Mouse (Mus musculus) kidney, embryonic 16.5 days (tissue): ENCODE measurements around the gene Adamtsl5. TPM values are rescaled to one million over a fixed set of nuclear protein-coding genes. Genes with fewer than 3 reads are reported as not detected.

Source experiments
- ATAC-seq: fragments of 200-750 bp; cut with Nextera tagmentation; 2 replicates; pipeline ENCODE4 v1.8.0; 2017; ENCODE audit warnings: moderate TSS enrichment; ENCODE audit not compliant: low FRiP score, low TSS enrichment
- H3K27ac ChIP-seq: fragments of 300-500 bp; sonication (generic); 2 replicates; pipeline ENCODE4 v1.5.1; 2014; ENCODE audit warnings: low read length
- H3K27me3 ChIP-seq: fragments of 300-500 bp; sonication (generic); 2 replicates; pipeline ENCODE4 v1.6.1; 2014; ENCODE audit warnings: low read length, control low read depth, mixed read lengths; ENCODE audit not compliant: insufficient read depth
- H3K36me3 ChIP-seq: fragments of 300-500 bp; sonication (generic); 2 replicates; pipeline ENCODE4 v1.6.1; 2014; ENCODE audit warnings: low read length, control low read depth, mixed read lengths; ENCODE audit not compliant: insufficient read depth
- H3K4me1 ChIP-seq: fragments of 300-500 bp; sonication (generic); 2 replicates; pipeline ENCODE4 v1.6.1; 2014; ENCODE audit warnings: low read length, control low read depth, mixed read lengths; ENCODE audit not compliant: insufficient read depth
- H3K4me2 ChIP-seq: fragments of 300-500 bp; sonication (generic); replicated peaks from 2 replicates; pipeline ENCODE4 v1.6.1; 2014; ENCODE audit warnings: low read depth, low read length
- H3K4me3 ChIP-seq: fragments of 300-500 bp; sonication (generic); 2 replicates; pipeline ENCODE4 v1.5.1; 2014; ENCODE audit warnings: mild to moderate bottlenecking, low read length
- H3K9ac ChIP-seq: fragments of 300-500 bp; sonication (generic); replicated peaks from 2 replicates; pipeline ENCODE4 v1.6.1; 2014; ENCODE audit warnings: low read length
- H3K9me3 ChIP-seq: fragments of 300-500 bp; sonication (generic); 2 replicates; pipeline ENCODE4 v1.6.1; 2016; ENCODE audit warnings: low read length, control low read depth
- WGBS: fragments of 180-500 bp; shearing (Covaris S2); extraction: QIAGEN DNeasy Blood & Tissue Kit; methylation state at CpG from one replicate; pipeline ENCODE4 v1.1.7; 2014; 5-methylcytosine and 5-hydroxymethylcytosine counted together
- polyA plus RNA-seq: library from polyadenylated mRNA; unstranded; fragments of >200 nt; fragmentation: Nextera tagmentation; extraction: Ambion mirVana; gene quantifications from 2 replicates; pipeline ENCODE4 v1.2.1, GENCODE M21; 2015

The Adamtsl5 gene
- polyA plus RNA-seq, 1 experiment from 2014 or later, result 4.8 TPM

DNA sequence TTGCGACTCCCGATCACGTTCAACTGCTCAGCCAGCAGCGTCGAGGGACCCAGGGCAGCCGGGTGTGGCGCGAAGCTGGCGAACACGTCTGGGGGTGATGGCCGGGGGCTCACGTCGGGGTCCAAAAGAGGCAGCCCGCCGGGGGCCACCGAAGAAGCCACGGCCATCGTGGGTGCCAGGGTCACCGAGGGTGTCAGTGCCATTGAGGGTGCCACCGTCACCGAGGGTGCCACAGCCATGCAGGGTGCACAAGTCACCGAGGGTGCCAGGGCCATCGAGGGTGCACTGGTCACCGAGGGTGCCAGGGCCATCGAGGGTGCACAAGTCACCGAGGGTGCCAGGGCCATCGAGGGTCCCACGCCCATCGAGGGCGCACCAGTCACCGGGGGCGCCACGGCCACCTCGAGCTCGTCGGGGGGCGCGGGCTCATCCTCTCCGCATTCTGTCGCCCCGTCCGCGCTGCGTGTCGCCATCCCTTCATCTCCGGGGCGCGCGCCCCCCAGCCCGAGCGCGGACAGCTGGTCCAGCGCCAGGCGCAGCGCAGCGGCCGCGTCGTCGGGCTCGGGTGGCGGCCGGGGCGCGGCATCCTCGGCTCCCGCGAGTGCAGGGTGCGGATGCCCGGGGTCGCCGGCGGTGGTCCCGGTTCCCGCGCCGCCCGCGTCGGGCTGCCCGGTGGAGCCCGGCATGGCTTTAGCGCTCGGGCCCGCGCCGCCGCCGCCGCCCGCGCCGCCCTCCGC is 38.7 kb upstream of the Adamtsl5 start:
- H3K27ac ChIP-seq, result peak overlapping the region; percentile 85
- H3K9ac ChIP-seq, result peak overlapping the region; percentile 99
- peaks cover 35% of the 10 kb centered on the region for H3K4me1 ChIP-seq
- under 1% methylated on average over 76 of the region's 94 CpGs for WGBS
- peak overlapping the region; percentile 90 for H3K4me2 ChIP-seq
- H3K27me3 ChIP-seq, result no peaks in the 10 kb centered on the region
- H3K4me3 ChIP-seq, result peak overlapping the region; percentile 79
- no peaks in the 10 kb centered on the region for H3K9me3 ChIP-seq
- ATAC-seq, result peak; percentile 1; the same call in 1 of the 2 replicates
- H3K36me3 ChIP-seq, result peaks cover 38% of the 10 kb centered on the region

DNA sequence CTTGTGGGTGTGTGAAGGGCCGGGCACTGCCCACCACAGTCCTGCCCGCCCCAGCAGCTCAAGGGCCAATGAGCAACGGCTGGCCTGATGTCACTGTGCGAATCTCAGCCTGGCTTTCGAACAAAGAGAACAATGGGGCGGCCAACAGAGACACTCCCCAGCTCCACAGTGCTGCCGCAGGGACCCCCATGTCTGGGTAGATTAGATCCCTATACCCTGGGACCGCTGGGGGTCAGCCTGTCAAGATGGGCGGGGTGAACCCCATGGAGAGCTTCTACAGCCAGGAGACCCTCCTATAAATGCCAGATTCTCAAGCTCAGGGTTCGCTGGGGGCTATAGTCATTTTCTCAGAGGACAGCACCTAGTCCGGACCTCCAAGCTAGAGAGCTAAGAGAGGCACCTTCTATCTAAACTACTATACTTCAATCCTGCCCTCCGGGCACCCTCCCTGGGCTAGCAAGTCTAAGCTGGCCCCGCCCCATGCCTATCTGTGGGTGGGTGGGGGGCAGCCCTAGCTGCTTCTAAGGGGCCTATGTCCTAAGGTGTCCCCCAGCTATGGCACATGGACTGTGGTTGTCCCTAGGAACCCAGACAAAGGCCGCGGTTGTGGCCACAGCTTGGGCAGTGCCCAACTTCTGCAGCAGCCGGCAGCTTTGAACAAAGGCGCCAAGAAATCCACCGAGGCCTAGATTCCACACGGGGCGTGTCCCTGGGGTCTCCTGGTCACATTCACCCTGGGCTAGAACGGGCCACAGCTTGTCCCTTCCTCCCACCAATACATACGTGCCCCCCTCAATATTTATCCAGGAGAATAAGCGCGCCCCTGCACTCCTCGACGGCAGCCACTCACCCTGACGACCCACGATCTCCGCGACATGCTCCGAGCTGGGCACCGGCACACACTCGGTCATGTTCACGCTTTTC is 37.9 kb upstream of the Adamtsl5 start:
- H3K9ac ChIP-seq, result peak overlapping the region; percentile 99
- H3K4me3 ChIP-seq, result peak overlapping the region; percentile 79
- no peaks in the 10 kb centered on the region for H3K27me3 ChIP-seq
- WGBS, result 1% methylated on average over 34 of the region's 34 CpGs
- H3K9me3 ChIP-seq, result no peaks in the 10 kb centered on the region
- peaks cover 38% of the 10 kb centered on the region for H3K36me3 ChIP-seq
- peak; percentile 66 for ATAC-seq
- peak overlapping the region; percentile 85 for H3K27ac ChIP-seq
- H3K4me2 ChIP-seq, result peak overlapping the region; percentile 90
- peaks cover 38% of the 10 kb centered on the region for H3K4me1 ChIP-seq

DNA sequence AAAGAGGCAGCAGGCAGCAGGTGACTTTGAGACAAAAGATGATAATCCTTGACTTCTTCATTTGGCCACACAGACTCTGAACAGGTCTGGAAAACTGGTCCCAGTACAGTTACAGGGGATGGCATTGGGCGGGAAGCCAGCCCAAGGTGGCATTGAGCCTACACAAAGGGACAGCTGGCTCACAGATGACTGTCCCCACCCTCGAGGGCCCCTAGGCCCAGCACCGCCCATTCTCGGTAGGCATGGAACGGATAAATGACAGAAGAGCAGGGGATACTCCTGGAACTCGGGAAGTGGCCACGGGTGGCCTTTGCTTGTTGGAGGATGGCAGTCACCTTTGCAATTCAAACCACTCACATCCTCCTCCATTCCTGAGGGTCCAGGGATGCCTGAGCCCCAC is 37.1 kb upstream of the Adamtsl5 start:
- Histone ChIP-seq H3K4me3 (peak overlapping the region; percentile 79), H3K9ac (peak overlapping the region; percentile 99), H3K9me3 (no peaks in the 10 kb centered on the region), H3K4me1 (peaks cover 40% of the 10 kb centered on the region), H3K36me3 (peaks cover 40% of the 10 kb centered on the region), H3K27me3 (no peaks in the 10 kb centered on the region), H3K4me2 (peak overlapping the region; percentile 90), H3K27ac (peak overlapping the region; percentile 85)
- 10% methylated on average over 7 of the region's 7 CpGs for WGBS
- no peak for ATAC-seq

DNA sequence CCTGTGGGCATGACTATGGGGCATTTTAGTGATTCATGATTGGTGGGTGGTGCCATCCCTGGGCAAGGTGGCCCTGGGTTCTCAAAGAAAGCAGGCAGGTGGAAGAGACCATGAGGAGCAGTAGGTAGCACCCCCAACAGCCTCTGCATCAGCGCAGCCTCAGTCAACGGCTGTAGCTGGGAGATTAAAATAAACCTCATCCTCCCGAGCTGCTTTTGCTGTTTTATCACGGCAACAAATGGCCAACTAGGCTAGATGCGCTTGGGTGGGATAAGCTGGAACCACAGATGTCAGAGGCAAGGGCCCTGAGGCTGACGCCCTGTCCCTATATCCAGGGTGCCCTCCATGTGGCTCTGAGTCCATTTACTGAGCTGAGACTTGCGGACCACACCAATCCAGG is 36.5 kb upstream of the Adamtsl5 start:
- WGBS, result 76% methylated on average over 7 of the region's 7 CpGs
- no peak for ATAC-seq
- Histone ChIP-seq H3K4me3 (peak overlapping the region; percentile 79), H3K27me3 (no peaks in the 10 kb centered on the region), H3K4me1 (peaks cover 40% of the 10 kb centered on the region), H3K9ac (peak overlapping the region; percentile 99), H3K36me3 (peaks cover 42% of the 10 kb centered on the region), H3K4me2 (peak overlapping the region; percentile 90), H3K27ac (no peak overlapping the region), H3K9me3 (no peaks in the 10 kb centered on the region)

DNA sequence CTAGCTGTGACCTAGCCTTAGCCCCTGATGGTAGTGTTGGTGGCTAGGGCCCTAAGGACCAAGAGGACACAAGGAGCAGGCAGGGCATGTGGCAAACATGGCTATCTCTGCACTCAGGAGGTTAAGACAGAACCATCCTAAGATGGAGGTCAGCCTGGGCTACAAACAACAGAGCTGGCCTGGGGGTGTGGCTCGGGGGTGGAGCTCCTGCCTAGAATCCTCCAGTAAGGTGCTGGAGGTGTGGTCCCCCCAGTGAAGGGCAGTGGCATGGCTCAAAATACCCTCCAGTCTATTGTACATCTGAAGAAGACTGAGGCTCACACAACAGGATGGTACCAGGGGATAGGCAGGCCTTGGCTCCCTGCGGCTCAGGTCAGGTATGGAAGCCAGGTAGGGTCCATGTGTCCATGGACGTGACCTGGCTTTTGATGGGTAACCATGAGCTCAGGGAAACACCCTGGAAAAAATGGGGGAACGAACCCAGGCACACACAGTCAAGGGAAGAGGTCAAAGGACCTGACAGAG is 36.0 kb upstream of the Adamtsl5 start:
- H3K9ac ChIP-seq, result peak overlapping the region; percentile 99
- peaks cover 45% of the 10 kb centered on the region for H3K36me3 ChIP-seq

DNA sequence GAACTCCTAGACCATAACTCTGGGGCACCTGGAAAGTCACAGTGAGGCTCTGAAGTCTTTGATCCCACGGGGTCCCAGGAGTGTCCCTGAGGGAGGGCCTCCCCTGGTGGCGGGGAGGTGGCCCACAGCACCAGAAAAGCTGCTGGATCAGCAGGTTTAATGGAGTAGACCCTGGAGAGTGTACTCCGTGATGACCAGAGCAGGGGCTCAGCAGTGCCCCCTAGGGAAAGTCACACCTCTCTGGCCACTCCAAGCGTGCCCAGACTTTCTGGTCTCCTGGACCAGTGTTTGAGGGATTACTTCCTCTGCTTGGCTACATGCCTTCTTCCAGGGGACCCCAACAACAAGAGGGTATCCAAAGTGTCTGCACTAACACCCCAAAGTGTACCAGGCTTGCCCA is 35.2 kb upstream of the Adamtsl5 start:
- Histone ChIP-seq H3K9ac (no peak overlapping the region; the same call in 1 of the 2 replicates), H3K27me3 (no peaks in the 10 kb centered on the region), H3K9me3 (no peaks in the 10 kb centered on the region), H3K4me2 (no peak overlapping the region), H3K27ac (no peak overlapping the region), H3K4me1 (peaks cover 36% of the 10 kb centered on the region), H3K36me3 (peaks cover 45% of the 10 kb centered on the region), H3K4me3 (no peak overlapping the region)
- 46% methylated on average over 4 of the region's 4 CpGs for WGBS
- ATAC-seq, result no peak

More for the DNA sequence above, 36.0 kb upstream of the Adamtsl5 start:
- no peak overlapping the region for H3K27ac ChIP-seq
- H3K4me3 ChIP-seq, result peak overlapping the region; percentile 79
- no peaks in the 10 kb centered on the region for H3K27me3 ChIP-seq
- H3K4me2 ChIP-seq, result peak overlapping the region; percentile 2; the same call in 1 of the 2 replicates
- no peak for ATAC-seq
- peaks cover 40% of the 10 kb centered on the region for H3K4me1 ChIP-seq
- H3K9me3 ChIP-seq, result no peaks in the 10 kb centered on the region
- 82% methylated on average over 4 of the region's 4 CpGs for WGBS

DNA sequence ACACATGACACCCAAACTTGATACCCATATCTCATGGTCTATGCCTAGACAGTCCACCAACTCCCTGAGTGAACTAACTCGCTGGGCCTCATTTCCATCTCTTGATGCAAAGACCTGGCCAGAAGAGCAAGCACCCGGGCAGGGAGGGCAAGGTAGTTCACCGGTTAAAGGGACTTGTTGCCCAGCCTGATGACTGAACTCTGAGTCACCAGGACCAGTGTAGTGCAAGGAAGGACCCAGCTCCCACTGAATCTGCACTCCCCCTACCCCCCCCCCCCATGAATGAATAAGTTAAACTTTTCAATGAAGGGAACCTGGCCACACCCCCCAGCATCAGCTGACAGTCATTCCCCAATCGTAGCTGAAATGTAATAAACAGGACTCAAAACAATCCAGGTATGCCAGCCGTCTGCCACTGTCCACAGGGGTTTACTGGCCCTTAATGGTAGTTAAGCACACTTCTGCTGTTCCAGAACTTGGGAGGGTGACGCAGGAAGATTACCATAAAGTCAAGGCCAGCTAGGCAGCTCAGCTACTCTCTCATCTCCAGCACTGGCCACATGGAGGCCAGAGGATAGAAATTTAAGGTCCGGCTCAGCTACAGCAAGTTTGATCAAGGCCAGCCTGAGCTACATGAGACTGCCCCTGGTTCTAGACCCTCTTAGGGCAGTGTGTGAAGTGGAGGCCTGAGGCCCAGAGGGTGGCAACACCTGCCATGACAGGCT is 34.6 kb upstream of the Adamtsl5 start:
- Histone ChIP-seq H3K9me3 (no peaks in the 10 kb centered on the region), H3K4me2 (no peak overlapping the region), H3K4me1 (peaks cover 30% of the 10 kb centered on the region), H3K9ac (no peak overlapping the region; the same call in 1 of the 2 replicates), H3K36me3 (peaks cover 45% of the 10 kb centered on the region), H3K4me3 (no peak overlapping the region), H3K27ac (no peak overlapping the region), H3K27me3 (no peaks in the 10 kb centered on the region)
- no peak for ATAC-seq
- 79% methylated on average over 7 of the region's 7 CpGs for WGBS

DNA sequence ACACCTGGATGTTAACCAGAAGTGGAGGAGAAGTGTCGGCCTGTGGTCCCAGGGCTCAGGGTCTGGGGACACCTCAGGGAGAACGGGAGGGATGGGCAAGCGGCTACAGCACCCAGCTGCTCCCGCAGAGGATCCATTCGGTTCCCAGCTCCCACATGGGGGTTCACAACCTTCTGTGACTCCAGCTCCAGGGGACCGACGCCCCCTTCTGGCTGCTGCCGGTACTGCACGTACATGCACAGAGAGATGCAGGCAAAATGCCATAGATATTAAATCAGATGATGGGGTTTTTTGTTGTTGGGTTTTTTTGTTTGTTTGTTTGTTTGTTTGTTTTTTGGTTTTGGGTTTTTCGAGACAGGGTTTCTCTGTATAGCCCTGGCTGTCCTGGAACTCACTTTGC is 29.5 kb upstream of the Adamtsl5 start:
- no peak overlapping the region for H3K27ac ChIP-seq
- H3K4me3 ChIP-seq, result no peak overlapping the region
- peaks cover 5% of the 10 kb centered on the region; the same call in 1 of the 2 replicates for H3K4me1 ChIP-seq
- peaks cover 29% of the 10 kb centered on the region for H3K36me3 ChIP-seq
- no peak overlapping the region for H3K9ac ChIP-seq
- H3K9me3 ChIP-seq, result no peaks in the 10 kb centered on the region
- no peaks in the 10 kb centered on the region for H3K27me3 ChIP-seq
- H3K4me2 ChIP-seq, result no peak overlapping the region
- no peak for ATAC-seq
- 53% methylated on average over 10 of the region's 10 CpGs for WGBS

DNA sequence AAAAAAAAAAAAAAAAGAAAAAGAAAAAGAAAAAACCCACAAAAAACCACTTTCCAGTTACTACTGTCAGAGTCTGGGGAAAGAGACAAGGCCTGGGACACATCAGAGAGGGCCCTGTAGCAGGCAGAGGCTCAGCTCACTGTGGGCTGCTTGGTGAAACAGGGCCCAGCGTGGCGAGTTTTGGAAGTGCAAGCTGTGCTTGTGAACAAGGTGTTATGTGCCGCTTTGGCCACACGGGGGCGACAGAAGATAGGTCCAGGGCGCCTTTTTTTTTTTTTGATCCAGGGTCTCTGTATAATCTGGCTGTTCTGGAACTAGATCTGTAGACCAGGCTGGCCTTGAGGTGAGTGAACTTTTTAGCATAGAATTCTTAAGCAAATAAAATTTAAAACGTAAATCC is 27.9 kb upstream of the Adamtsl5 start:
- Histone ChIP-seq H3K27ac (no peak overlapping the region), H3K4me3 (no peak overlapping the region), H3K9me3 (no peaks in the 10 kb centered on the region), H3K4me2 (no peak overlapping the region), H3K36me3 (peaks cover 14% of the 10 kb centered on the region), H3K4me1 (peaks cover 6% of the 10 kb centered on the region; the same call in 1 of the 2 replicates), H3K27me3 (no peaks in the 10 kb centered on the region), H3K9ac (no peak overlapping the region)
- WGBS, result 2% methylated on average over 7 of the region's 7 CpGs
- no peak for ATAC-seq
